20 mouse cellular contexts compared by ENCODE assay signal in the genomic region with DNA sequence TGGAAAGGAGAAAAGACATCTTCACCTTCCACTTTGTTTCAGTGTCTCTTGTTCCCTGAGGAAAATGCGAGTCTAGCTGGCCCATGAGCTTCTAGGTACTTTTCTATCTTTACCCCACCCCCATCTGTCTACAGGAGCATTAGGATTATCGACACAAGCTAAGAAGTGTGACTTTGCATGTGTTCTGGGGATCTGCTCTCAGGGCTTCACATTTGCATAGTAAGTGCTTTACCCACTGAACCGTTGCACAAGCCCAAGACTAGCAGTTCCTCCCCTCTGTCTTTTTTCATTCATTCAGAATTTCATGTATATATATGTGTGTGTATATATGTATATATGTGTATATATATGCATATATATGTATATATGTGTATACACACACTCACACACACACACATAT.
A peak's percentile ranks its signal among the peaks of the same experiment; 100 is the strongest.
DNase-seq lines count a peak whose midpoint lies in the region; ATAC-seq and TF ChIP-seq lines count a peak whose summit lies in the region.
"Had no signal": no experiment of that assay in that cellular context is flagged by ENCODE, and none has a peak within 500 bp of the region (broad histone marks: within the 10 kb centered on the region; RNA-seq: fewer than 3 reads in every experiment).

No protein-coding gene starts in this region.

- H3K27ac ChIP-seq in kidney, embryonic 15.5 days, result peak overlapping the region; percentile 43; the same call in 1 of the 2 replicates
- H3K27ac ChIP-seq in midbrain, embryonic 11.5 days (ENCODE audit: low read depth, low read length), result no peak overlapping the region
- no peak overlapping the region for H3K27ac ChIP-seq in midbrain, embryonic 15.5 days
- H3K27ac ChIP-seq in left cerebral cortex, adult 2 months, result no peak overlapping the region
- H3K27ac ChIP-seq: embryonic facial prominence, embryonic 10.5 days; embryonic facial prominence, embryonic 12.5 days; forebrain, embryonic 13.5 days; forebrain, embryonic 15.5 days had no signal

- H3K4me3 ChIP-seq in kidney, embryonic 15.5 days (replicated peaks), result no peak overlapping the region
- no peak overlapping the region for H3K4me3 ChIP-seq in midbrain, embryonic 11.5 days (ENCODE audit: low read depth, low read length)
- H3K4me3 ChIP-seq in midbrain, embryonic 15.5 days, result no peak overlapping the region
- H3K4me3 ChIP-seq in left cerebral cortex, adult 2 months, result no peak overlapping the region
- H3K4me3 ChIP-seq: embryonic facial prominence, embryonic 10.5 days; embryonic facial prominence, embryonic 12.5 days; forebrain, embryonic 13.5 days; forebrain, embryonic 15.5 days had no signal

- no peaks in the 10 kb centered on the region for H3K36me3 ChIP-seq in kidney, embryonic 15.5 days
- no peaks in the 10 kb centered on the region for H3K36me3 ChIP-seq in midbrain, embryonic 11.5 days (ENCODE audit: control insufficient read depth, insufficient read depth, low read length)
- no peaks in the 10 kb centered on the region for H3K36me3 ChIP-seq in midbrain, embryonic 15.5 days (replicated peaks)
- H3K36me3 ChIP-seq: embryonic facial prominence, embryonic 10.5 days; embryonic facial prominence, embryonic 12.5 days; forebrain, embryonic 15.5 days had no signal

- no peak for TF ChIP-seq CTCF in brain, embryonic 14.5 days (IDR thresholded peaks at IDR 0.05; ENCODE audit: borderline replicate concordance, extremely low read depth, insufficient read depth, insufficient read length)
- no peak for TF ChIP-seq CTCF in left cerebral cortex, adult 2 months (IDR thresholded peaks at IDR 0.05)

- TF ChIP-seq POLR2A in brain, embryonic 14.5 days (IDR thresholded peaks at IDR 0.05; ENCODE audit: borderline replicate concordance, extremely low read depth, insufficient read depth, insufficient read length, poor library complexity, severe bottlenecking), result no peak

- H3K4me2 ChIP-seq in kidney, embryonic 15.5 days, result no peak overlapping the region
- H3K4me2 ChIP-seq in midbrain, embryonic 11.5 days, result no peak overlapping the region
- H3K4me2 ChIP-seq in midbrain, embryonic 15.5 days, result no peak overlapping the region
- H3K4me2 ChIP-seq: embryonic facial prominence, embryonic 12.5 days; forebrain, embryonic 13.5 days; forebrain, embryonic 15.5 days had no signal

- 62% methylated on average over 3 of the region's 3 CpGs for WGBS in kidney, embryonic 15.5 days
- 53% methylated on average over 3 of the region's 3 CpGs for WGBS in midbrain, embryonic 11.5 days
- 46% methylated on average over 3 of the region's 3 CpGs for WGBS in midbrain, embryonic 15.5 days

- DNase-seq in kidney, adult 9 months, result peak; percentile 5
- DNase-seq in kidney, postnatal 4 days, result no peak
- no peak for DNase-seq in kidney, adult 11 months
- peak; percentile 73 for DNase-seq in midbrain, embryonic 11.5 days (ENCODE audit: low spot score, missing footprints)
- peak; percentile 23 for DNase-seq in brain, embryonic 14.5 days (ENCODE audit: low read depth)
- no peak for DNase-seq in left cerebral cortex, adult 2 months (ENCODE audit: extremely low spot score in 1 of 2, low spot score in 2 of 2)
- DNase-seq: adrenal gland, adult 2 months; adrenal gland, postnatal 10 days; adrenal gland, postnatal 25 days; cerebellum, adult 11-12 months; cerebellum, adult 2 months; cerebellum, adult 9-10 months; cerebellum, postnatal 10 days; cerebellum, postnatal 25 days had no signal

- no peaks in the 10 kb centered on the region for H3K27me3 ChIP-seq in kidney, embryonic 15.5 days
- H3K27me3 ChIP-seq in midbrain, embryonic 11.5 days (ENCODE audit: control insufficient read depth, insufficient read depth, low read length), result no peaks in the 10 kb centered on the region
- H3K27me3 ChIP-seq in midbrain, embryonic 15.5 days (replicated peaks), result no peaks in the 10 kb centered on the region
- H3K27me3 ChIP-seq: embryonic facial prominence, embryonic 12.5 days; forebrain, embryonic 13.5 days; forebrain, embryonic 15.5 days had no signal

- 0 out of 2 replicates have a peak, but pooled peaks cover 3% of the 10 kb centered on the region for H3K4me1 ChIP-seq in kidney, embryonic 15.5 days
- no peaks in the 10 kb centered on the region; the same call in 1 of the 2 replicates for H3K4me1 ChIP-seq in midbrain, embryonic 11.5 days (ENCODE audit: control insufficient read depth, insufficient read depth, low read length)
- H3K4me1 ChIP-seq in midbrain, embryonic 15.5 days, result 0 out of 2 replicates have a peak, but pooled peaks cover 4% of the 10 kb centered on the region
- H3K4me1 ChIP-seq: embryonic facial prominence, embryonic 12.5 days had no signal

- intact Hi-C loops in left cerebral cortex, adult 2 months (cut with DNase I), result no loop called here

- ATAC-seq in kidney, embryonic 15.5 days (replicated peaks; ENCODE audit: low FRiP score), result peak; percentile 69; the same call in 1 of the 2 replicates
- peak; percentile 62; the same call in 1 of the 2 replicates for ATAC-seq in midbrain, embryonic 11.5 days (ENCODE audit: low FRiP score)
- no peak for ATAC-seq in midbrain, embryonic 15.5 days (replicated peaks)
- ATAC-seq: forebrain, embryonic 13.5 days; forebrain, embryonic 15.5 days had no signal

- no peaks in the 10 kb centered on the region for H3K9me3 ChIP-seq in kidney, embryonic 15.5 days (replicated peaks)
- H3K9me3 ChIP-seq in midbrain, embryonic 11.5 days (ENCODE audit: control insufficient read depth, low read length), result no peaks in the 10 kb centered on the region
- H3K9me3 ChIP-seq in midbrain, embryonic 15.5 days, result no peaks in the 10 kb centered on the region
- H3K9me3 ChIP-seq: embryonic facial prominence, embryonic 10.5 days; embryonic facial prominence, embryonic 12.5 days; forebrain, embryonic 13.5 days; forebrain, embryonic 15.5 days had no signal

- no peak overlapping the region for H3K9ac ChIP-seq in kidney, embryonic 15.5 days
- H3K9ac ChIP-seq in midbrain, embryonic 11.5 days (ENCODE audit: low read length), result no peak overlapping the region
- no peak overlapping the region for H3K9ac ChIP-seq in midbrain, embryonic 15.5 days
- H3K9ac ChIP-seq: embryonic facial prominence, embryonic 12.5 days; forebrain, embryonic 13.5 days; forebrain, embryonic 15.5 days had no signal

Comparison
In these comparisons a context has a peak if more than half of its experiments do, and no peak if none do; other contexts are left out.
1. DNase-seq: peak in kidney, adult 9 months (single experiment), midbrain, embryonic 11.5 days (single experiment) and brain, embryonic 14.5 days (single experiment); none in kidney, postnatal 4 days (0 of 2), kidney, adult 11 months (single experiment) and left cerebral cortex, adult 2 months (0 of 2).